Mouse (Mus musculus): ENCODE measurements around the gene Olfr299.

DNA sequence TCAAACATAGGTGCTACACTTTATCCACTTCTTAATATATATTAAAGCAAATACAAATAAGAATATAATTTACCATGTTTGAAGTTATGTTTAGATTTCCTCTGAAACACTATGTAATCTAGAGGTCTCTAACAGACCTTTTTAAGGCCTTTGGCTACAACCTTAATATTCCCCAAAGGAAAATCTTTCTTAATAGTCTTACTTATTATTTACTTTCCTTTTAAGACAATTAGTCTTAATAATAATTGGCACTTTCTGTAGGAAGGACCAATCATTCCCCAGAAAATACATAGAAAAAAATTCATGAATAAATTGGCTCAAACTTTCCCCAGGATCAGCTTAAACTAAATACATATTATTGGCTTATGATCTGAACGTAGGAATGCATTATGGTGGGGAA is 32.7 kb downstream of the Olfr299 start, which contains the start of gene Olfr298:
- no peak for TF ChIP-seq CTCF (IDR thresholded peaks at IDR 0.05; ENCODE audit: low read depth)
- no peak for TF ChIP-seq EP300 (IDR thresholded peaks at IDR 0.05; ENCODE audit: low read depth)
